ENCODE assay signal across 22 mouse cellular contexts in genomic region chr10:42910567-42910966, GRCm38 (mm10). TPM values are rescaled to one million over a fixed set of nuclear protein-coding genes. Genes with fewer than 3 reads are reported as not detected.
A peak's percentile ranks its signal among the peaks of the same experiment; 100 is the strongest.
DNase-seq lines count a peak whose midpoint lies in the region; ATAC-seq and TF ChIP-seq lines count a peak whose summit lies in the region.
"Had no signal": no experiment of that assay in that cellular context is flagged by ENCODE, and none has a peak within 500 bp of the region (broad histone marks: within the 10 kb centered on the region; RNA-seq: fewer than 3 reads in every experiment).

No protein-coding gene starts in this region.

- H3K4me3 ChIP-seq in liver, postnatal 0 days (ENCODE audit: low read depth, low read length): no peak overlapping the region
- no peak overlapping the region for H3K4me3 ChIP-seq in liver, embryonic 12.5 days
- no peak overlapping the region for H3K4me3 ChIP-seq in intestine, embryonic 16.5 days (ENCODE audit: low read length)
- H3K4me3 ChIP-seq in hindbrain, embryonic 10.5 days: no peak overlapping the region
- H3K4me3 ChIP-seq in forebrain, embryonic 14.5 days (ENCODE audit: low read depth, low read length): no peak overlapping the region
- H3K4me3 ChIP-seq: forebrain, embryonic 12.5 days; gastrocnemius, adult 2 months; heart, embryonic 15.5 days; hindbrain, embryonic 15.5 days had no signal

- H3K27me3 ChIP-seq in liver, postnatal 0 days (ENCODE audit: insufficient read depth, low read length): no peaks in the 10 kb centered on the region
- H3K27me3 ChIP-seq in liver, embryonic 12.5 days (replicated peaks): 0 out of 2 replicates have a peak, but pooled peaks cover 5% of the 10 kb centered on the region
- no peaks in the 10 kb centered on the region for H3K27me3 ChIP-seq in intestine, embryonic 16.5 days (replicated peaks; ENCODE audit: control insufficient read depth, insufficient read depth, low read length)
- no peaks in the 10 kb centered on the region for H3K27me3 ChIP-seq in hindbrain, embryonic 10.5 days (ENCODE audit: insufficient read depth, poor library complexity, severe bottlenecking)
- no peaks in the 10 kb centered on the region for H3K27me3 ChIP-seq in forebrain, embryonic 14.5 days (replicated peaks; ENCODE audit: control insufficient read depth, insufficient read depth, low read length)
- H3K27me3 ChIP-seq: forebrain, embryonic 12.5 days; heart, embryonic 15.5 days; hindbrain, embryonic 15.5 days had no signal

- H3K4me2 ChIP-seq in liver, postnatal 0 days (ENCODE audit: low read depth, low read length): no peak overlapping the region
- H3K4me2 ChIP-seq in liver, embryonic 12.5 days: no peak overlapping the region
- H3K4me2 ChIP-seq in intestine, embryonic 16.5 days (ENCODE audit: low read depth, low read length): 0 out of 2 replicates have a peak overlapping the region, but pooled peaks have one; percentile 19
- no peak overlapping the region for H3K4me2 ChIP-seq in forebrain, embryonic 14.5 days (ENCODE audit: low read length)
- H3K4me2 ChIP-seq: forebrain, embryonic 12.5 days; heart, embryonic 11.5 days; heart, embryonic 15.5 days; hindbrain, embryonic 15.5 days had no signal

- peak; percentile 10 for DNase-seq in liver, postnatal 0 days
- DNase-seq in A20 (ENCODE audit: low read depth, low spot score) (peak; percentile 15), MN1 (ENCODE audit: low spot score) (peak; percentile 26)
- DNase-seq in hindbrain, embryonic 10.5 days (ENCODE audit: low spot score): no peak
- DNase-seq in forebrain, embryonic 14.5 days (ENCODE audit: low spot score): no peak
- DNase-seq: adrenal gland, postnatal 14 days; cerebellum, adult 11-12 months; cerebellum, adult 9-10 months; gastrocnemius, adult 2 months; gastrocnemius, postnatal 36 days; heart, adult 18-20 months; heart, postnatal 14 days; kidney, adult 18-20 months had no signal

- no peaks in the 10 kb centered on the region for H3K9me3 ChIP-seq in liver, postnatal 0 days (ENCODE audit: low read length)
- H3K9me3 ChIP-seq in liver, embryonic 12.5 days (replicated peaks): no peaks in the 10 kb centered on the region
- no peaks in the 10 kb centered on the region for H3K9me3 ChIP-seq in intestine, embryonic 16.5 days (ENCODE audit: control insufficient read depth, low read length)
- no peaks in the 10 kb centered on the region for H3K9me3 ChIP-seq in hindbrain, embryonic 10.5 days
- H3K9me3 ChIP-seq in forebrain, embryonic 14.5 days (replicated peaks; ENCODE audit: control insufficient read depth, low read length): no peaks in the 10 kb centered on the region
- H3K9me3 ChIP-seq: forebrain, embryonic 12.5 days; G1E; heart, embryonic 15.5 days; hindbrain, embryonic 15.5 days had no signal

- H3K4me1 ChIP-seq in liver, postnatal 0 days (ENCODE audit: insufficient read depth): no peaks in the 10 kb centered on the region
- H3K4me1 ChIP-seq in liver, embryonic 12.5 days: peaks cover 6% of the 10 kb centered on the region
- peaks cover 13% of the 10 kb centered on the region; the same call in 1 of the 2 replicates for H3K4me1 ChIP-seq in intestine, embryonic 16.5 days (ENCODE audit: control insufficient read depth, insufficient read depth, low read length)
- H3K4me1 ChIP-seq in hindbrain, embryonic 10.5 days (replicated peaks): peaks cover 11% of the 10 kb centered on the region
- H3K4me1 ChIP-seq in forebrain, embryonic 14.5 days (ENCODE audit: control insufficient read depth, insufficient read depth, low read length): no peaks in the 10 kb centered on the region; the same call in 1 of the 2 replicates
- H3K4me1 ChIP-seq: hindbrain, embryonic 15.5 days had no signal

- ATAC-seq in liver, postnatal 0 days: no peak
- ATAC-seq in liver, embryonic 12.5 days: no peak
- ATAC-seq in intestine, embryonic 16.5 days: peak; percentile 94
- no peak for ATAC-seq in forebrain, embryonic 14.5 days
- ATAC-seq: activated CD4-positive, CD25-positive, alpha-beta regulatory T cell, adult 4 months; Patski had no signal

- no peaks in the 10 kb centered on the region for H3K36me3 ChIP-seq in liver, postnatal 0 days (replicated peaks; ENCODE audit: insufficient read depth, low read length)
- no peaks in the 10 kb centered on the region for H3K36me3 ChIP-seq in liver, embryonic 12.5 days
- no peaks in the 10 kb centered on the region for H3K36me3 ChIP-seq in intestine, embryonic 16.5 days (ENCODE audit: control insufficient read depth, insufficient read depth, low read length)
- no peaks in the 10 kb centered on the region for H3K36me3 ChIP-seq in hindbrain, embryonic 10.5 days
- no peaks in the 10 kb centered on the region for H3K36me3 ChIP-seq in forebrain, embryonic 14.5 days (ENCODE audit: control insufficient read depth, insufficient read depth, low read length)
- H3K36me3 ChIP-seq: forebrain, embryonic 12.5 days; G1E; heart, embryonic 15.5 days; hindbrain, embryonic 15.5 days had no signal

- H3K27ac ChIP-seq in liver, postnatal 0 days (ENCODE audit: low read depth): no peak overlapping the region
- H3K27ac ChIP-seq in liver, embryonic 12.5 days: no peak overlapping the region
- peak overlapping the region; percentile 51; the same call in 1 of the 2 replicates for H3K27ac ChIP-seq in intestine, embryonic 16.5 days (ENCODE audit: low read length)
- H3K27ac ChIP-seq in hindbrain, embryonic 10.5 days: no peak overlapping the region
- no peak overlapping the region for H3K27ac ChIP-seq in forebrain, embryonic 14.5 days (ENCODE audit: low read depth, low read length)
- H3K27ac ChIP-seq: forebrain, embryonic 12.5 days; gastrocnemius, adult 2 months; heart, embryonic 15.5 days; hindbrain, embryonic 15.5 days had no signal

- H3K9ac ChIP-seq in liver, postnatal 0 days (replicated peaks): no peak overlapping the region
- no peak overlapping the region for H3K9ac ChIP-seq in liver, embryonic 12.5 days
- no peak overlapping the region for H3K9ac ChIP-seq in intestine, embryonic 16.5 days (ENCODE audit: low read depth, low read length)
- no peak overlapping the region for H3K9ac ChIP-seq in forebrain, embryonic 14.5 days (ENCODE audit: low read length)
- H3K9ac ChIP-seq: forebrain, embryonic 12.5 days; heart, embryonic 15.5 days; hindbrain, embryonic 15.5 days had no signal

- no peak for TF ChIP-seq EP300 in liver, postnatal 0 days (IDR thresholded peaks at IDR 0.05; ENCODE audit: low read depth)

- WGBS in liver, postnatal 0 days (ENCODE audit: insufficient replicate concordance): 59% methylated on average over 4 of the region's 4 CpGs
- 58% methylated on average over 4 of the region's 4 CpGs for WGBS in liver, embryonic 12.5 days (ENCODE audit: insufficient replicate concordance)
- WGBS in intestine, embryonic 16.5 days: 33% methylated on average over 4 of the region's 4 CpGs
- 59% methylated on average over 4 of the region's 4 CpGs for WGBS in hindbrain, embryonic 10.5 days
- 47% methylated on average over 4 of the region's 4 CpGs for WGBS in forebrain, embryonic 14.5 days

- TF ChIP-seq CTCF in liver, postnatal 0 days (IDR thresholded peaks at IDR 0.05; ENCODE audit: low read depth): no peak

RNA-seq across cellular contexts. Expression of gene Scml4, which starts 50.4 kb away (rescaled TPM):
- 0.43 and 0.49 TPM in 2 replicates for polyA plus RNA-seq in liver, postnatal 0 days (2015; fragmentation: Nextera tagmentation; extraction: Ambion mirVana)
- polyA plus RNA-seq in liver, embryonic 12.5 days (2016; fragmentation: Nextera tagmentation; extraction: Ambion mirVana): 0.15 and 0.28 TPM in 2 replicates
- 34.1 and 35.9 TPM in 2 replicates for polyA plus RNA-seq in intestine, embryonic 16.5 days (2015; fragmentation: Nextera tagmentation; extraction: Ambion mirVana)
- polyA plus RNA-seq in hindbrain, embryonic 10.5 days (2016; fragmentation: Nextera tagmentation; extraction: Ambion mirVana): 0.86 and 1.8 TPM in 2 replicates
- 4.9 and 9.0 TPM in 2 replicates for polyA plus RNA-seq in forebrain, embryonic 14.5 days (2014; fragmentation: Nextera tagmentation; extraction: Ambion mirVana)
- polyA plus RNA-seq: G1E had no signal

Comparison
In these comparisons a context has a peak if more than half of its experiments do, and no peak if none do; other contexts are left out.
1. DNase-seq: peak in liver, postnatal 0 days (single experiment), A20 (single experiment) and MN1 (single experiment); none in hindbrain, embryonic 10.5 days (single experiment) and forebrain, embryonic 14.5 days (single experiment).